Mouse (Mus musculus) kidney, adult 2 months (tissue): ENCODE measurements around the gene Pcdh7.

ENCODE experiments used
- CTCF ChIP-seq: fragments of 200-500 bp; conservative IDR thresholded peaks from 2 replicates; pipeline ENCODE4 v1.5.1; 2011; ENCODE audit warnings: low read depth, mild to moderate bottlenecking, control low read depth, low read length, moderate library complexity, mixed read lengths; ENCODE audit not compliant: insufficient read depth, insufficient read length
- POLR2A ChIP-seq: fragments of 200-500 bp; IDR thresholded peaks from one replicate; pipeline ENCODE4 v1.6.1; 2011; ENCODE audit warnings: low read depth, low read length, control low read depth

GRCm38 (mm10) chr5:57733451-57733850 lies 15.7 kb downstream of the Pcdh7 start:
- TF ChIP-seq CTCF (no peak), POLR2A (no peak)
